Mouse (Mus musculus) neural tube, embryonic 11.5 days (tissue): ENCODE data around the gene Smc1a. TPM values are rescaled to one million over a fixed set of nuclear protein-coding genes. Genes with fewer than 3 reads are reported as not detected.

Source experiments
- ATAC-seq: fragments of 200-750 bp; cut with Nextera tagmentation; 2 replicates; pipeline ENCODE4 v1.8.0; 2017; ENCODE audit warnings: moderate number of reproducible peaks, mild to moderate bottlenecking, moderate TSS enrichment, moderate library complexity; ENCODE audit not compliant: insufficient read depth, low FRiP score, low TSS enrichment
- DNase-seq: peaks from one replicate; pipeline ENCODE4 v3.0.0-alpha.2; 2015; ENCODE audit warnings: low spot score
- H3K27ac ChIP-seq: fragments of 300-500 bp; sonication (generic); 2 replicates; pipeline ENCODE4 v1.5.1; 2014; ENCODE audit warnings: low read depth, mild to moderate bottlenecking, low read length
- H3K27me3 ChIP-seq: fragments of 300-500 bp; sonication (generic); 2 replicates; pipeline ENCODE4 v1.6.1; 2014; ENCODE audit warnings: mild to moderate bottlenecking, low read length, mixed read lengths; ENCODE audit not compliant: control insufficient read depth, insufficient read depth
- H3K36me3 ChIP-seq: fragments of 300-500 bp; sonication (generic); 2 replicates; pipeline ENCODE4 v1.6.1; 2014; ENCODE audit warnings: mild to moderate bottlenecking, low read length, moderate library complexity, mixed read lengths; ENCODE audit not compliant: control insufficient read depth, insufficient read depth
- H3K4me1 ChIP-seq: fragments of 300-500 bp; sonication (generic); 2 replicates; pipeline ENCODE4 v1.6.1; 2014; ENCODE audit warnings: low read length, mixed read lengths; ENCODE audit not compliant: control insufficient read depth, insufficient read depth
- H3K4me2 ChIP-seq: fragments of 300-500 bp; sonication (generic); 2 replicates; pipeline ENCODE4 v1.6.1; 2014; ENCODE audit warnings: low read depth, mild to moderate bottlenecking, moderate library complexity
- H3K4me3 ChIP-seq: fragments of 300-500 bp; sonication (generic); 2 replicates; pipeline ENCODE4 v1.5.1; 2014; ENCODE audit warnings: low read depth, low read length
- H3K9ac ChIP-seq: fragments of 300-500 bp; sonication (generic); 2 replicates; pipeline ENCODE4 v1.6.1; 2014; ENCODE audit warnings: mild to moderate bottlenecking, low read length
- H3K9me3 ChIP-seq: fragments of 300-500 bp; sonication (generic); 2 replicates; pipeline ENCODE4 v1.6.1; 2016; ENCODE audit warnings: low read length; ENCODE audit not compliant: control insufficient read depth
- WGBS: fragments of 180-500 bp; shearing (Covaris S2); extraction: QIAGEN DNeasy Blood & Tissue Kit; methylation state at CpG from one replicate; pipeline ENCODE4 v1.1.7; 2014; 5-methylcytosine and 5-hydroxymethylcytosine counted together
- polyA plus RNA-seq: library from polyadenylated mRNA; unstranded; fragments of >200 nt; fragmentation: Nextera tagmentation; extraction: Ambion mirVana; gene quantifications from 2 replicates; pipeline ENCODE4 v1.2.1, GENCODE M21; 2014

Smc1a gene
- polyA plus RNA-seq, result 117 and 125 TPM in 2 replicates

DNA sequence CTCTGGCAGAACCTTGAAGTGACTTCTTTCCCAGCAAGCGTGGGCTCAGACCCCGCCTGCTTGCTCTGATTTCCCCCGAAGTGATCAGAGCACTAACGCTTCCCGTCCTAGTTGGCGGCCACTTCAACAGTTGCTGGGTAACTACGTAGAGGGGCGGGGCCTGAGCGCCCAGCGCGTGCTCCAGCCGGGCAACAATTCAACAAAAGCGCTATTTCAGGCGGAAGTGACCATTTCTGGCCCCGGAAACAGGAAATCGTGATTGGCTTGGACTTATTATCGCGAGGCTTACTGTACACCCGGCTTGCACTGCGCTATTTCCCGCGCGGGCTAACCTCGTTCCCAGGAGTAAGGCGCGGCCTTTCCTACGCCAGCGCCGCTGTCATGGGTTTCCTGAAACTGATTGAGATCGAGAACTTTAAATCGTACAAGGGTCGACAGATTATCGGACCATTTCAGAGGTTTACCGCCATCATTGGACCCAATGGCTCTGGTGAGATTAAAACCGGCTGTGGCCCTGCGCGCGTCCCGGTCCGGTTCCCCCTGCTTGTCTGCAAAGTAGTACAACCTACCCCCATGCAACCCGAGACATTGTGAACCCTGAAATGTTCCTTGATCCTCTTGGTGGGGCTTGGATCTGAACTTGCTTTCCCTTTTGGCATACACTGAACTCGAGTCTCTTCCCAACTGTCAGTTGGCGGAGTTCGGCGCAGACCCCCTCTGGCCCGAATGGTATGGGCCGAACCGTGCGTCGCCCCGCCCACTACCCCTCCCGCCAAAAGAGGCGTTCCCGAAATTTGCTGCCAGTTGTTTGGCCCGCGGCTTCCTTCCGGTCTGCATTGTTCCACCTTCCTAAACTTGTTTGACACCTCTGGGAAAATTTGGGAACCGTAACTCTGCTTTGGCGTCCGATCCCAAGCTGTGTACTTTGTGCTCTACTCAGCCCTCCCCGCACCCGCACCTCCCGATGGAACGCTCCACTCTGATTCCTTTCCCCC is at the start of gene Smc1a, which contains the start of gene Ribc1:
Gene Smc1a, plus strand, starts transcription at position 278 of the 995 bp plus-strand sequence.
Gene Ribc1, minus strand, starts transcription at position 145 of the 995 bp plus-strand sequence.
- Histone ChIP-seq H3K4me1 (0 out of 2 replicates have a peak, but pooled peaks cover 2% of the 10 kb centered on the region), H3K4me3 (peak within 1 kb of the TSS; percentile 54), H3K9me3 (no peaks in the 10 kb centered on the region), H3K36me3 (peaks cover 2% of the 10 kb centered on the region; the same call in 1 of the 2 replicates), H3K4me2 (peak within 1 kb of the TSS; percentile 50), H3K27me3 (0 out of 2 replicates have a peak, but pooled peaks cover 7% of the 10 kb centered on the region), H3K9ac (peak within 1 kb of the TSS; percentile 71), H3K27ac (0 out of 2 replicates have a peak within 1 kb of the TSS, but pooled peaks have one; percentile 53)
- DNase-seq (peak; percentile 89), ATAC-seq (peak; percentile 98)
- 20% methylated on average over 64 of the region's 64 CpGs for WGBS

DNA sequence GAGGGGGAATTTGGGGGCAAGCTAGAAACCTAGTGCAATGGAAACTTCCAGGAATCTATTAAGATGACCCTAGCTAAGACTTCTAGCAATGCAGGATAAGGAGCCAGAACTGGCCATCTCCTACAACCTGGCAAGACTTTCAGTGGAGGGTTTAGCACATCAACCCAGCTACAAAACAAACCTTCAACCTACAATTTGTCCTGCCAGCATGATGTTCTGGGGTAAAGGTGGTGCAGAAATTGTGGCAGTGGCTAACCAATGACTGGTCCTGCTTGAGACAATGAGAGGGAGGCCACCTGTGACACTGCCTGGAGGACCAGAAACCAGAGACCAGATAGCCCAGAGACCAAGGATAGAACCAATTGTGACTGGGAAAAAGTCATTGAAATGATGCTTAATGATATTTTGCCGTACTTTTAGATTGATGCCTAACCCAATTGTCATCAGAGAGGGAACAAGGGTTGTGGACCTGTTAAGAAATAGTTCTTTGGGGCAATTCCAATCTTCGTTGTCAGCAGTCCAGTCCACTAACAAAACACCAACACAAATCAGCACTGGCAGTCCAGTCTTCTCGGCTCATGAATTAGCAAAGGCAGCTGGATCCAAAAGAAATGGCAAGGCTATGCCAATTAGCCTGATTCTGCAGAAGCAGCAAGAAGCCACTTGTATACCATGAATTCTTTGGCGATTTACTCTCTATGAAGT is 17.1 kb upstream of the Smc1a start:
- no peak overlapping the region for H3K27ac ChIP-seq
- no peaks in the 10 kb centered on the region for H3K4me1 ChIP-seq
- WGBS, result 57% methylated on average over 4 of the region's 4 CpGs
- no peak overlapping the region for H3K4me3 ChIP-seq
- no peak overlapping the region for H3K9ac ChIP-seq
- H3K36me3 ChIP-seq, result no peaks in the 10 kb centered on the region
- ATAC-seq, result no peak
- DNase-seq, result no peak
- H3K4me2 ChIP-seq, result no peak overlapping the region
- H3K9me3 ChIP-seq, result no peaks in the 10 kb centered on the region
- H3K27me3 ChIP-seq, result peaks cover 4% of the 10 kb centered on the region; the same call in 1 of the 2 replicates

DNA sequence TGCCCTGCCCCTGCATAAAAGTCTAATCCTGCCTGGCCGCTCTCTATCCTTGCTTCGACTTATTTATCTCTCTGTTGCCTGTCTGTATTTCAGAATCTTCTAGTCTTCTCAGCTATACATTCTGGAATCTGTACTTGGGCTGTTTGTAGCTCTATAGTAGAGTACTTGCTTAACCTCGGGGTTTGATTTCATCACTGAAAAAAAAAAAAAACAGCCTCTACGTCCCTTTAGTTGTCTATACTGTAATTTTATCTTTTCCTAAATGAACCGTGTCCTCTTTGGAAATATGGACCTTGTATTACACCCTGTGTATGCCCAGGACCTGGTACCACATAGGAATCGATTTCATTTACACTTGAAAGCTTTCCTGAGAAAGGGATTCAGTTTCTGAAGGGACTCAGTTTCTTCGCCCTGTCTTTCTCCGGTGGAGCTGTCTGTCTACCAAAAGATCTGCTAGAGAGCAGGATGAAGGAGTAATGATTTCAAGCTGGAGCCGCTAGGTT is 15.0 kb upstream of the Smc1a start:
- peak overlapping the region; percentile 58 for H3K4me2 ChIP-seq
- DNase-seq, result no peak
- no peaks in the 10 kb centered on the region for H3K9me3 ChIP-seq
- H3K27me3 ChIP-seq, result peaks cover 8% of the 10 kb centered on the region; the same call in 1 of the 2 replicates
- H3K4me3 ChIP-seq, result peak overlapping the region; percentile 44; the same call in 1 of the 2 replicates
- H3K9ac ChIP-seq, result no peak overlapping the region
- H3K4me1 ChIP-seq, result no peaks in the 10 kb centered on the region
- H3K27ac ChIP-seq, result no peak overlapping the region
- 0 out of 2 replicates have a peak, but pooled peaks have one; percentile 5 for ATAC-seq
- no peaks in the 10 kb centered on the region for H3K36me3 ChIP-seq
- 47% methylated on average over 9 of the region's 9 CpGs for WGBS

DNA sequence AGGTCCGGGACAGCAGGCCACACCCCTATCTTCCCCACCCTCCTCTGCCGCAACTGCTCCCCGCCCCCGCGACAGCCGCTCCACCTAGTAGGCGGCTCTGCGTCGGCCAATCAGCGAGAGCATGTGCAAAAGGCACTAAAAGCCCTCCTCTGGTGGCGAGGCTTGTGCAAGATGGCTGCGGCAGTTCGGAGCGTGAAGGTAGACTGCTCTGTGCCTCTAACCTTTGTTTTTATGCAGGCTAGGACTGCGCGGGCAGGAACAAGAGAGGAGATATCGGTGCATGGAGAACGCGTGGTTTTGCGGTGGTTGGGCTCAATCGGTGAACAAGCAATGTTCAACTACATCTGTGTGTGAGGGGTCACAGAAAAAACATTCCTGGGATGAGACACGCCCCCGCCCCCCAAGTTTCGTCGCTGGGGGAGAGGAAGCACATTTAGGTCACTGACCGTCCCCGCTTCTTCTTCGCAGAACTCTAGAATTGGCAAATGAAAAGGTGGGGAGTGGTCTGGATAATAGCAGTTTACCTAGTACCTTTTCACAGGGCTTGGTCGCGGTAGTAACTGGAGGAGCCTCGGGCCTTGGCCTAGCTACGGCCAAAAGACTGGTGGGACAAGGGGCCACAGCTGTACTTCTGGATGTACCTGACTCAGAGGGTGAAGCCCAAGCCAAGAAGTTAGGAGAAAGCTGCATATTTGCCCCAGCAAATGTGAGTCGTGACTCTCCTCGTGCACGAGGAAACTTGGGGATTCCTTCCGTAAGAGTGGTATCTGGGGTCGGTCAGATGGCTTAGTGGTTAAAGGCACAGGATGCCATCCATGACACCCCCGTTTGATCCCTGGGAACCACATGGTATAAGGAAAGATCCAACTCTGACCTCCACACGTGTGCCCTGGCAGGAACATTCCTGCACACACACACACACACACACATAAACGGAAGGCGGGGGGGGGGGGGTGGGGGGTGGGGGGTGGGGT is 14.2 kb upstream of the Smc1a start, which contains the start of gene Hsd17b10:
Gene Hsd17b10, plus strand, starts transcription at position 109 of the 974 bp plus-strand sequence.
- Histone ChIP-seq H3K27me3 (peaks cover 7% of the 10 kb centered on the region; the same call in 1 of the 2 replicates), H3K4me1 (no peaks in the 10 kb centered on the region), H3K9me3 (no peaks in the 10 kb centered on the region), H3K27ac (no peak within 1 kb of the TSS), H3K4me3 (peak within 1 kb of the TSS; percentile 44), H3K36me3 (no peaks in the 10 kb centered on the region), H3K9ac (peak within 1 kb of the TSS; percentile 54), H3K4me2 (peak within 1 kb of the TSS; percentile 58)
- WGBS, result 20% methylated on average over 40 of the region's 41 CpGs
- DNase-seq (peak; percentile 81), ATAC-seq (peak; percentile 97)

DNA sequence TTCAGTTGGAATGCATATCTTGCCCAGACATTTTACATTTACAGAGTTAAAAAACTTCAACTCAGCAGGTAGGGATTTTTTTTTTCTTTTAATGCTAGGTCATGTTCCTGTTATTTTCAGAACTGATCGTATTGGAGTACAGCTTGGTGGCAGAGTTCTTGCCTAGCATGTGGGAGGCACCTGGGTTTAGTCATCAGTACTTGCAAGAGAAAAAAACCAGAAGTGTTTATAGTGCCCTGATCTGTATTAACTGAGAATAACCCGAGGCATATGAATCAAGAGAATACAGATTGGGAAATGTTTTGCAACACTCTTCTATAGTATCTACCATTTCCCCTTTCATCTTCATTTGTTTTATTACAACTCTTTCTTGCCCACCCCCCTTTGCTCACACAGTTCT is 13.4 kb upstream of the Smc1a start:
- Histone ChIP-seq H3K4me3 (no peak overlapping the region), H3K27ac (no peak overlapping the region), H3K36me3 (no peaks in the 10 kb centered on the region), H3K27me3 (peaks cover 6% of the 10 kb centered on the region; the same call in 1 of the 2 replicates), H3K9ac (no peak overlapping the region), H3K4me2 (no peak overlapping the region; the same call in 1 of the 2 replicates), H3K4me1 (no peaks in the 10 kb centered on the region), H3K9me3 (no peaks in the 10 kb centered on the region)
- DNase-seq, result no peak
- WGBS, result 71% methylated on average over 2 of the region's 2 CpGs
- ATAC-seq, result no peak

DNA sequence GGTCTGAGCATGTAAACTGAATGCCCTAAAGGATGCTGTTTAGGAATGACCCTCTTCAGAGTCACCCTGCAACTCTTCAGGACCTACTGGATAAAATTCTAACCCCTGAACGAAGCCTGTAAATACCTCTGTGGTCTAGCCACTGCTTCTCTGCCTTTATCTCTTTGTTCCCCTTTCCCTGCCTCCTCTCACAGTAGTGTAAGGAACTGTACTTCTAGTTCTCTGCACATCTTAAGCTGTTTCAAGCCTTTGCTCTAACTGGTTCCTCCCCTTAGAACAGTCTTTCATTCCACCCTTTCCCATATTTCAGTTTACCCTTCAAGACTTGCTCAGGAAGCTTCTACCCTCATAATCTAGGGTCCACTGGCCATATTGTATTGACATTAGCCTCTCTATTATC is 8.4 kb upstream of the Smc1a start:
- Histone ChIP-seq H3K4me2 (no peak overlapping the region), H3K4me1 (no peaks in the 10 kb centered on the region), H3K9ac (no peak overlapping the region), H3K4me3 (no peak overlapping the region), H3K36me3 (no peaks in the 10 kb centered on the region), H3K9me3 (no peaks in the 10 kb centered on the region), H3K27me3 (peaks cover 6% of the 10 kb centered on the region; the same call in 1 of the 2 replicates), H3K27ac (no peak overlapping the region)
- WGBS, result 70% methylated on average over 1 of the region's 1 CpGs
- ATAC-seq (no peak), DNase-seq (no peak)

DNA sequence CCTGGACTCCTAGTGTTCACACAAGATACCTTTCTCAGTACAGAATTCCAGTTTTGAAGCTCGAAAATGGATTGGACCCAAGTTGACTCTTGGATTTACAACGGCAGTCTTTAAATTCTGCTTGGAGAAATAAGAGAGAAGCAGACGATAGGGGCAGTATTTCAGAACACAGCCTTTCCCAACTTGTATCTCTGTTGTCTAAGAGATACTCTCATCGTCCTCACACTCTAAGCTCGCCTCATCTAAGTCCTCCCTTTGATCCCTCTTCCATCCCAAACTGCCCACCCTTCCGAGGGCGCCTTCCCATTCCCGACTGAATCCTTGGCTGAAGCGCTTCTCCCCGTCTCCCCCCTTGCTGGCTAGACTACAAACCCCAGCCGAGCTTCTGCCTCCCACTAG is 477 bp upstream of the Smc1a start:
- WGBS, result 22% methylated on average over 11 of the region's 11 CpGs
- Histone ChIP-seq H3K4me2 (peak overlapping the region; percentile 44), H3K4me3 (peak overlapping the region; percentile 54), H3K9me3 (no peaks in the 10 kb centered on the region), H3K27ac (no peak overlapping the region), H3K4me1 (0 out of 2 replicates have a peak, but pooled peaks cover 2% of the 10 kb centered on the region), H3K27me3 (peaks cover 10% of the 10 kb centered on the region; the same call in 1 of the 2 replicates), H3K9ac (peak overlapping the region; percentile 32), H3K36me3 (peaks cover 2% of the 10 kb centered on the region; the same call in 1 of the 2 replicates)
- ATAC-seq (no peak; the same call in 1 of the 2 replicates), DNase-seq (no peak)
